Mouse (Mus musculus) heart, adult 18-20 months (tissue): ENCODE results near the gene Rpusd3. TPM values are rescaled to one million over a fixed set of nuclear protein-coding genes. Genes with fewer than 3 reads are reported as not detected.

Experiments
- DNase-seq, 2 experiments: peaks; one replicate each; pipeline ENCODE4 v3.0.0; 2021 to 2022; ENCODE audit warnings: mixed read lengths in 1 of 2
- total RNA-seq, 2 experiments: library from RNA; stranded (reverse); gene quantifications; 2 replicates each; pipeline ENCODE4 v1.2.3; 2021

The Rpusd3 gene
- total RNA-seq, 2 experiments from 2014 or later, result 11.3 to 13.0 TPM

DNA sequence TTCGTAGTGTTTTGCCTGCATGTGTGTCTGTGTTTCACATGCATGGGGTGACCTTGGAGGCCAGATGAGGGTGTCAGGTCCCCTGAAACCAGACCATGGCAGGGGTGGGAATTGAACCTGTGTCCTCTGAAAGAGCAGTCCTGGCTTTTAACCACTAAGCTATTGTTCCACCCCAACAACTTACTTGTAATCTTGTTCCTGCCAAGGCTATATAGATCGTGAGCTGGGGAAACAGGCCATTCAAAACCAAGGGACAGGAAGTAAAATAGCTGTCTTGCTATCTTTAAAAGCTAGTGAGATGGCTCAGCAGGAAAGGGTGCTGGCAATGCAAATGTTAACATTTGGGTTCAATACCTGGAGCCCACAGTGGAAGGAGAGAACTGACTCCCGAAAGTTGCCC lies 10.8 kb upstream of the Rpusd3 start:
- DNase-seq, result no peak

DNA sequence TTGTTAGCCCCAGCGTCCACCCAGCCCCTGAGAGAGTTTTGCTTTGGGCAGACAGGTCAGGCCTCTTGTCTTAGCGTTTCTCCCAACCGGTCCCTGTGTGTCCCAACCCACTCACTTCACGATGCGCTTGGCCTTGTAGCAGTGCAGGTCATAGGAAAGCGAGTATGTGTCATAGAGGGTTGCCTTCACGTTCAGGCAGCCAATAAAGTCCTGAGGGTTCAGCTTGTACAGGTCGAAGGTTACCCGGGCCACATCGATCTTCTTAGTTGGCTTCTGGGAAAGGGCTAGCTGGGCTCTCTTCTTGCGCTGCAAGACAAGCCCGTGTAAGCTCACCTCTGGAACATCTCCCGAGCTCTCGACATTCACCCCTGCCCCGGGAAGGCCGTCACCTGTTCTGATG lies 8.9 kb upstream of the Rpusd3 start:
- DNase-seq, result no peak

DNA sequence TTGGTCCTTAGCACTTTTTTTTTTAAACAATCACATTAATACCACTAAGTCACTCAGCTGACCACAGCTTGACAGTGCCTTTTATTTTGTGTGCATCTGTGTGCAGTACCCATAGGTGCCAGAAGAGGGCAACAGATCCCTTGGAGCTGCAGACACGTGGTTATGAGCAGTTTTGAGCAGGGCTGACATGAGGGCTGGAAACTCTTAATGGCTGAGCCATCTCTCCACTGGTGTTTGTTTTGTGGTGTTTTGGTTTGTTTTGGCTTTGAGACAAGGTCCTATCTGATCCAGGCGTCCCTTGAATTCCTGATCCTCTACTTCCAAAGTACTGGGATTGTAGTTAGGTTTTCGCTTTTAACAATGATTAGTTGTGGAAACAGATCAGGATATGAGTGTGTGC lies 8.3 kb upstream of the Rpusd3 start:
- DNase-seq, result no peak

DNA sequence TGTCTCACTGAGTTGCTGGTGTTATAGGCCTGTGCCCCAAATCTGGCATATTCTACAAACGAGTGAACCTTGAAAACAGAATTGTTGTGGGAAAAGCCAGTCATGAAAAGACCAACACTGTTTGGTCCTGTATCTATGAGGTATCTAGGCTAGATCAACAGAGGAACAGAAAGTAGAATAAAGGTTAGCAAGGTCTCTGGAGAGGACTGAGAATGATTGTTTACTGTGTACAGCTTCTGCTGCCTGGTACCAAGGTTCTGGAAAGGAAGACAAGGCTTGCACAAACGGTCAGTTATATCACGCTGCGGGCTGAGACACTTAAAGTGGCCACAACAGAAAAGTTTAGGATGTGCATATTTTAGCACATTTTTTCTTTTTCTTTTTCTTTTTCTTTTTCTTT lies 7.6 kb upstream of the Rpusd3 start:
- DNase-seq, result no peak

DNA sequence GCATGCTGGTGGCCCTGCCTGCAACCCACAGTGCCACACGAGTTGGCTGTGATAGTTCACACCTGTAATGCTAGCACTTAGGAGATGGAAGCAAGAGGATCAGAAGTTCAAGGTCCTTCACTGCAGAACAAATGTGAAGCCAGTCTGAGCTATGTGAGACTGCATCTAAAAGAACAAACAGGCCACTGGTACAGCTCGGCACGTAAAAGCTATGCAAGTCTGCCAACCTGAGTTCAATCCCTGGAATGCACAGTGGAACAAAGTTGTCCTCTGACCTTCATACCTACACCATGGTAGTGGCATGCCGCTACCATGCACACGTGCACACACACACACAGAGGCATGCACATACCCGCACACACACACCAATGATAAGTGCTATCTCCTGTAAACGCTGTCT lies 5.0 kb upstream of the Rpusd3 start:
- DNase-seq, result peak in 1 of 2 experiments; percentile 14

DNA sequence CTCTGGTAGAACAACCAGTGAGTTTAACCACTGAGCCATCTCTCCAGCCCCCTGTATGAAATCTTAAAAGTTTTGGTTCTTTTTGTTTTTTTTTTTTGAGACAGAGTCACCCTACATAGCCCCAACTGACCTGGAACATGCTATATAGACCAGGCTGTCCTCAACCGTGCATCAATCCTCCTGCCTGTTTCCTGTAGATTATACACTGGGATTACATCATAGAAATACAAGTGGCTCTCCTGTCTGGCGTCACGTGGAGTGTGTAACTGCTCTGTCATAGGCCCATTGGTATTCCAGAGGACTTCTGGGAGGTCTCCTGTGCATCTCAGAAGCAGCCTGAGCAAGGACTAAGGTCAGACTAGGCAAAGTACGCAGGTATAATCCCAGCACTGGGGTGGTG lies 3.9 kb upstream of the Rpusd3 start:
- no peak for DNase-seq

DNA sequence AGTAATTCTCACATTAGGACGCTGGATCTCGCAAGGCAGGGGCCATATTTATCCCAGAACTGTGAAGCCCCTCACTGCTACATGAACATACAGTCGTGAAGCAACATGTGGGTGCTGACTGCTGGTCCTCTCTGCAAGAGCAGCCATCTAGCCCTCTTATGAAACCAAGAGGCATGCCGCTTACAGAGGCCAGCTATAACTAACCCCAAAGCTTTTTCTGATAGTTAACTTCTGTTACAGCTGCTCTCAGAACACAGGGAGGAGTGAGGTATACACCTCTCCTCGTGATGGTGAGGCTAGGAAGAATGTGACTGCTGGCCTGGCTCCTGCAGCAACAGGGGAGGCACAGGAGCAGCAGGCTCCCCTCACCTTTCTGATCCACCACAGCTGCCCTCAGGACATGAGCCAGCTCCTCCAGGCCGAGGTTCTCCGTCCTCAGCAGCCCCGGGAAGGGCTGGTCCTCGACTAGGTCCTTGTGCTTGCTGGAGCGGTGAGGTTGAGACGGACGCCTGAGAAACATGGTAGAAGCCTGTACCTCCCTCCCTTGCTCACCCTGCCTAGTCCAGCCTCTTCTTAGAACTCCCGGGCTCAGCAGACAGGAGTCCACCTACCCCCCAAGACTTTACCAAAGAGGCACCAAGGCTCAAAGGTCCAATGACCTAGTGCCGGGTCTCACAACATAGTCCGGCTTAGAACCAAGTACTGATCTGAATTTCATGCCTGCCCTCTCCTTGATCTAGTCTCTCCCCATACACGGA lies 520 bp downstream of the Rpusd3 start:
- no peak for DNase-seq

DNA sequence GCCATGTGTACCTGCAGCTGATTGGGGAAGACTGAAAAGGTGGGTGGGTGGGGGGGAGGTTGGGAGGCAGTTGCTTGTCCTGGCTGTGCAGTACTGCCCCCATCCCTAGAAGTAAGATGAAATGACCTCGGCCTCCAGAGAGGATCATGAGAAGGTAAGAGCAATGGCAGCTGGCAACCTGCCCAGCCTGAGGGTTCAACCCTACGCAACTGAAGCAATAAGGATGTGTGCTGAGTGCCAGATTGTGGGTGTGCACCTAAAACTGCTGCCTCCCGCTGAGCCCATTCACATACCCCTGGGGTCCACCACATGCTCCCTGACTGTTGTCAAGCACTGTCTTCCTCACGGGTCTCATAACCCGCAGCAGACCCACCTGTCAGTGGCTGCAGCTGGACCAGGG lies 2.7 kb downstream of the Rpusd3 start:
- DNase-seq, result no peak

DNA sequence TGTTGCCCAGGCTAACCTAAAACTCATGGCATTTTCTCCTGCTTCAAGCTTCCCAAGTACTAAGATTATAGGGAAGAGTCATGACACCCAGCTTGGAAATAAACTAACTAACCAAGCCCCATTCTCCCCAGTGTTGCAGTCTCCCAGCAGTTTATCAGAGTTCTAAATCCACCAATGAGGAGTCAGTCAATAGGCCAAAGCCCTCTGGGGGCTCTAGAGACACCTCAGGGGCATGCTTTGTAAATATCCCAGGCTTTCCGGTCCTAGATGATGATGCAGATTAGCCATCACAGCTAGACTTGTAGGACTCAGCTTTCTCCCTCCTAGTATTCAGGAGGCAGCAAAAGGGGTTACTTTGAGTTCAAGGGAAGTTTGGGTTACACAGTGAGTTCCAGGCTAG lies 9.1 kb downstream of the Rpusd3 start:
- no peak for DNase-seq

DNA sequence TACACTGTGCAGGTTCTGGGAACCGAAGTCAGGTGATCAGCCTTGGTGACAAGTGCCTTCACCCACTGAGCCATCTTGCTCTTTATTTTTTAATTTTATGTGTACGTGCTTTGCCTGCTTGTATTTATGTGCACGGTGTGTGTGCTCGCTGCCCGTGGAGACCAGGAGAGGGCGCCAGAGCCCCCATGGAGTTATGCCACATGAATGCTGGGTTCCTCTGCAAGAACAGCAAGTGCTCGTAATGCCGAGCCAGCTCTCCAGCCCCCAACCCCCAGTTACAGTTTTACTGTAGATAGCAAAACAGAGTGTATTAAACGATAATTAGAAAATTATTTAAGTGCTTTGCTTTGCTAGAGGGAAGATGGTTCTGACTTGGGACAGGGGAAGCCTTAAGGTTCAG lies 12.5 kb downstream of the Rpusd3 start:
- DNase-seq, result no peak

DNA sequence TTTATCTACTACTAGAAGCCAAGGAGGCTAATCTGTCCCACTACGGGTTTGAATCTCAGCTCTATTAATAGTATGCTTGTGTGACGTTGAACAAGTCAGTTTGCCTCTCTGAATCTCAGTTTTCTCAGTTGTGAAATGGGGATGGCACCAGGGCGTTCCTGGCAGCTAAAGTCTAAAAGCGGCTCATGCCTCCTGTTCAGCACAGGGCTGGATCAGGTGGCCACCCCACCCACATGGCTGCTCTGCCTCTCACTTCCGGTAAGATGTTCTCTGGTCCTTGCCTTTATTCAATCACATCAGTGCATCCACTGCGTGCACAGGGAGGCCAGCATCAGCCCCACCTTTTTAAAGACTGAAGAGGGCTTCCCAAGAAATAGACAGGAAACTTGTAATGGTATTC lies 13.7 kb downstream of the Rpusd3 start:
- DNase-seq, result no peak

DNA sequence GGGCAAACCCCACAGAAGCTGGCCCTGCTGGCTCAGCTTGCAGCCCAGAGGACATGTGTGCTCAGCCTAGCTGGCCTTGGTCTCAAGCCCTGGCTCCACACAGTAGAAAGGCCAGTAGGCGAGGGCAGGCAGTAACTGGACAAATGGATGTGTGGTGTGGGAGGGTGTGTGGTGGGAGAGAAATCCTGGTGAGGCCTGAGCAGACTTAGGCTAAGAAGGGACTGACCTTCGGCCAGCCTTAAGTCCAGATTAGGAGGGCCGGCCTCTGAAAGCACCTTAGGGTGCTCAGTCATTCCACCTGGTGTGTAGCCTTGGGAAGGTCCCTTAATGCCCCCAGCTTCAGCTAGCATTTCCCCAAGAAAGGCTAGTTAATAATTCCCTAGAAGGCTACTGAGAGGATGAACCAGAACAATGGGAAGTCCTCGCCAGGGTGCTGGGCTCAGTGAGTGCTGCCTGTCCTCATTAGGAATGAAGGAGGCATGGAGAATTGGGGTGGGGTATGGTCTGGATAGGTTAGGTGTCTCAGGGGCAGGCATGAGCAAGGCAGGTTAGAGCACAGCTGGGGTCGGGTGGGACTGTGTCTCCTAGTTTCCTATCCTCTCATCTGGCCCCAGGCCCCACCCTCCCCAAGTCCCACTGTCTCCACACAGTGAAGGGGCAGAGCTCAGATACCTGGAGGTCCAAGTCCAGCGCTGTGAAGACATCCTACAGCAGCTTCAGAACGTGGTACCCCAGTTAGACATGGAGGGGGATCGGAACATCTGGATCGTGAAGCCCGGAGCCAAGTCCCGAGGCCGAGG lies 14.3 kb downstream of the Rpusd3 start:
- peak in 1 of 2 experiments; percentile 27 for DNase-seq

DNA sequence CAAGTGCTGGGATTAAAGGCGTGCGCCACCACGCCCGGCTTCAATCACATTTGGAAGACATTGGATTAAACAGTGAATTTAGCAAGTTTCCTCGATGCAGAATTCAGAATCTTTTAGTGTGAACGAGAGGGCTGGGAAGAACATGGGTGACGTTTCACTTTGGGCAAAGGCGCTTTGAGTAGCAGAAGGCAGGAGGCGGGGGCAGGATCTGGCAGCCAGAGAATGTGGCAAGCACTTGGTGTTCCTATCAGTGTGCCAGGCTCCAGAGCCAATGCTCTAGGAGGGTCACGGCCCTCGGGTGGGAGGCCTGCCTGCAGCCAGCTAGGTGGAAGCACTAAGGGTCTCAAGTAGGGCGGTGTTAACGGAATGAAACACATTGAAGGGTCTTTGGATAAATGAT lies 17.0 kb downstream of the Rpusd3 start:
- peak in 1 of 2 experiments; percentile 63 for DNase-seq

DNA sequence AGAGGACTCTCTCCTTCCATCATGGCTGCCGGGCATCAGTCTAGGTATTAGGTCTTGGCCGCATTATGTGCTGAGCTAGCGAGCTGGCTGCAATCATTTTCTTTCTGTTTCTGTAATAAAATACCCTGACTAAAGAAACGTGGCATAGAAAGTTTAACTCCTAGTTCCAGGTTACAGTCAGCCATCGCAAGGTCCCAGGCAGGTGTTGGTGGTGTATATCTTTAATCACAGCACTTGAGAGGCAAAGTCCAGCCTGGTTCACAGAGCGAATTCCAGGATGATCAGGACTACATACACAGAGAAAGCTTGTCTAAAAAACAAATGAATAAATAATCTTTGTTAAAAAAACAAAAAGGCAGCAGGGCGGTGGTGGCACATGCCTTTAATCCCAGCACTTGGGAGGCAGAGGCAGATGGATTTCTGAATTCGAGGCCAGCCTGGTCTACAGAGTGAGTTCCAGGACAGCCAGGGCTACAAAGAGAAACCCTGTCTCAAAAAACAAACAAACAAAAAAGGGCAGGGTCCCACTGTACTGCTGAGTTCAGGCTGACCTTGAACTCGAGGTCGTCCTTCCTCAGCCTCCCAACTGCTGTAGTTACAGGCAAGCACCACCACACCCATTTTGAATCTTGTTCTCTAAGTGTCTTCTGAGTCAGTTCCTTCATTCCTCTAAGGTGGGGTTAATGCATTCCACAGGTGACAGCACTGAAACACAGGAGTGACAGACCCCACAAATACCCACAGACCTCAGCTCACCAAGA lies 22.7 kb downstream of the Rpusd3 start:
- no peak for DNase-seq

DNA sequence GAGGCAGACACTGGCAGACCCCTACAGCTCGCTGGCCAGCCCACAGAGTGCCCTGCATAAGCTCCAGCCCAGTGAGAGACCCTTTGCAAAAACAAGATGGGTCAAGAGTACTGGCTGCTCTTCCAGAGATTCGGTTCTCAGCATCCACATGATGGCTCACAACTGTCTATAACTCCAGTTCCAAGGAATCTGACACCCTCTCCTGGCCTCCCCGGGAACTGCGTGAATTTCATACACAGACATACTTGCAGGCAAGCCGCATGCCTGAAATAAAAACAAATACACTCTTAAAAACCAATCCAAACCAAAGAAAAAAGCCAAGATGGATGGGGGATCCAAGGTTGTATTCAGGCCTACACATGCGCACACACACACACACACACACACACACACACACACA lies 23.6 kb downstream of the Rpusd3 start:
- no peak for DNase-seq

DNA sequence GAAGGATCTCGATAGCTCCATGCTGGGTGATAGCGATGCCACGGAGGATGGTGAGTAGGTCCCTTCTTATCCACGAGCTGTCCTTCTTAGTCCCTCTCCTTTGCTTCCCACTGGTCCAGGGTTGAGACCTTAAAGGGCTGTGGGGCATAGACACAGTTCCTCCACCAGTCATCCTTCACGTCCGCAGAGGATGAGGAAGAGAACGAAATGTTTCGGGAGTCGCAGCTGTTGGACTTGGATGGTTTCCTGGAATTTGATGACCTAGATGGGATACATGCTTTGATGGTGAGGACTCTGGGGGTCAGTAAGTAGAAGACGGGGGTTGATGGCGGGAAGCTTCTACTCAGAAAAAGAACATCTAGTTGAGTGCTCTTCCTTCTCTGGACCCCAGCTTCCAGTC lies 24.3 kb downstream of the Rpusd3 start:
- DNase-seq, result no peak

DNA sequence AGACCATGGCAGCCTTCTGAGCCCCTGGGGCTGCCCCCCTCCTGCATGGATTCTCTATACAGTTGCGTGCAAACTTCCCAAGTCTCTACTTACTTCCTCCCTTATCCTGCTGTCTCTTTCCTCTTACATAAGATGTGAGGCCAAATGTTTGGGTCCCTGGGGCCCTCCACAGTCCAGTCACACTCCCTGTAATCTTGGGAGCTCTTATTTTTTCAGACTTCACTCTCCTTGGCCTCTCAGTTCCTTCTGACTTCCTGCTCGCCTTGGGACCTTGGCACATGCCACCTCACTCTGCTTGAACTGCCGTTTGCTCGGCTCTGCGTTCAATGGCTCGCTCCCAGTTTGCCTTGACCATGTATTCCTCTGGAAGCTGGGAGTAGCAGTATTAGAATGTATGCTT lies 25.2 kb downstream of the Rpusd3 start:
- DNase-seq, result peak in 1 of 2 experiments; percentile 16

DNA sequence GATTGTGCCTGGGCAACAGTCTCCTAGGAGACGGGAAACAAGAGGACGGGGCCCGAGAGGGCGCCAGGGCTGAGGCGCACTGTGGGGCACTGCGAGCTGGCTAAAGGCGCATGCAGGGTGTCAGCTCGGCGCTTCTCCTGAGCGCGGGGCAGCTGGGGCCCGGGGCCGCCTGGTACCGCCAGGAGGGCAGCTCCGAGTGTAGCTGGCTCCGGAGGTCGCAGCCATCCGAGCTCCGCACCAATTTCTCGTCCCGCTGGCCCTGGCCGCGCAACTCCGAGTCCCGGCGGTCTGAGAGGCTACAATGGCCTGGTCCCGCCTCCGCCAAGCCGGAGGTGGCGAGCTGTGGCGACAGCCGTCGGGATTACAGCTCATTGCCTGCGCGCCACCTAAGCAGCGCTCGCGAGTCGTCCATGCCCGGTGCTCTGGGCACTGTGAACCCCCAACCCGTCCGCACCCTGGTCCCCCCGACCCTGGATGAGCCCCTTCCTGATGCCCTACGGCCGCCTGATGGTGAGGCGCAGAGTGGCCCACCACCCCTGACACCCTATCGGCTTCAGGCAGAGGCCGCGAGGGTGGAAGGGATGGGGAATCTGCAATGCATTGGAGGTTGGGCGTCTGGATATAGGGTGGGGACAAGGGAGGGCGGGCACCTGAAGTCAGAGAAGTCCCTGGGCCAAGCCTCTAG lies 26.6 kb downstream of the Rpusd3 start:
- peak; percentile 38 to 45 for DNase-seq

DNA sequence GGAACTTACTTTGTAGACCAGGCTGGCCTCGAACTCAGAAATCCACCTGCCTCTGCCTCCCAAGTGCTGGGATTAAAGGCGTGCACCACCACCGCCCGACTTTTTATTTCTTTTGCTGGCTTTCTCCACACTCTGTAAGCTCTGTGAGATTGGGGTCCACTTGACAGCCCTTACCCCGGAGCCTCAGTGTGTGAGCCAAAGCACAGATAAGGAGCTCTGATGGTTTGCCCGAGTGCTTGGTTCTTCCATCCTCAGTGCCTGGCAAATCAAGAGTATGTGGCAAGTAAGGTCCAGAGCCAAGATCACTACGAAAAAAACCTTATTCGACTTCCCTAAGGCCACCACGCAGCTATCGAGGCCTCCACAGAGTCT lies 27.1 kb downstream of the Rpusd3 start:
- no peak for DNase-seq

DNA sequence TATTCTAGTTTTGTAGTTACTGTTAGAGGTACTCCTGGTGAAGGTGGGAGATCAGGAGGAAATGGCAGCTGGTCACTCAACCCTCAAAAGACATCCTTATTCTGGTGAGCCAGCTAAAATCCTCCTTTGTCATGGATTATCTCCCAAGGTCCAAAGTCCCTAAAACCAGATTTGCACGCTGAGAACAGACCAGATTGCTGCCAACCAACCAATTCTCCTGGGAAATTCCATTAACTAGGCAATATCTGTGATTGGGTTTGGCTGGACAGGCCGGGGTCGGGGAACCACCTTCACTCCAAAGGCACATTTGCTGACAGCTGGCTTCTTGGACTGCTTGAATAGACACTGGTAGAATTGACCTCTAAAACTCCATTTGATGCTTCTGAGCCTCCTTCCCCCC lies 28.4 kb downstream of the Rpusd3 start:
- DNase-seq, result no peak

DNA sequence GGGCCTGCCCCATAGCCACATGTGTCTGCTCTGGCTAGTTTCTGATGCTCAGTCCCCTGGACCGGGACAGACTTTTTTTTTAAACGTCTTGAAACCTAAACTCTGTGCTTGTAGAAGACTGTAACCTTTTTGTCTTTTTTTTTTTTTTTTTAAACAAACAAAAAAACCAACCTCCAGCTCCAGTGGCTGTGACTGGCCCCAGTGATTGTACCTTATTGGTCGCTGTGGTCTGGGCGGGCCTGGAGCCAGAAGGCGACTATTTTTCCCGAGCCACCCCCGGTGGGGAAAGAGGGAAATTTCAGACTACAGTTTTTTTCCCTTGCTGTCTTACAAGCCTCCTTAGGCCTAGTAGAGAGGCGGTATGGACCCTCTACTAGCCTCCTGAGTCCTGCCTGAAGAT lies 30.2 kb downstream of the Rpusd3 start, which contains the start of gene Ttll3:
Ttll3 (plus strand) TSS at position 301 of the 400 bp plus-strand sequence.
- no peak for DNase-seq

DNA sequence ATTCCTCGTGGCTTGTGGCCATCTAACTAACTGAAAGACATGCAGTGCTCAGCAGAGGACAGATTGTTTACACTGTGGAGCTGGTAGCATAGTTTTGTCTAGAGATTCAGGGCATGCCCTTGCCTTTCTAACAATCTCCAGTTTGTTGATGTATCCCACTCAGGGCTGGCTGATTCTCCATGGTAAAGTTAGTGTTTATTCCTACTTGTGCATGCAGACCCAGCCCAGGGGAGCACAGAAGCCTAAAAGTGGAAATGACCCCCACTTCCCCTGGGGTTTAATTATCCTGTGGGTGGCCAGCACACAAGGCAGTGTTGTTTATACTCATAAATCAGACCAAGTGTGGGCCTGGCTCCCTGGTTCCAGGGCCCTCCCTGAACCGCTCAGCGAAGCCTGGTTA lies 33.1 kb downstream of the Rpusd3 start:
- no peak for DNase-seq
